Mouse (Mus musculus) liver, embryonic 14.5 days (tissue): Measurements from ENCODE around the gene Gm45808.

Experiments used
- CTCF ChIP-seq: IDR thresholded peaks from 2 replicates; pipeline ENCODE4 v1.5.1; 2016; ENCODE audit warnings: antibody characterized with exemption, low read depth, control low read depth
- EP300 ChIP-seq: IDR thresholded peaks from 2 replicates; pipeline ENCODE4 v1.6.1; 2016; ENCODE audit warnings: antibody characterized with exemption, low read depth

DNA sequence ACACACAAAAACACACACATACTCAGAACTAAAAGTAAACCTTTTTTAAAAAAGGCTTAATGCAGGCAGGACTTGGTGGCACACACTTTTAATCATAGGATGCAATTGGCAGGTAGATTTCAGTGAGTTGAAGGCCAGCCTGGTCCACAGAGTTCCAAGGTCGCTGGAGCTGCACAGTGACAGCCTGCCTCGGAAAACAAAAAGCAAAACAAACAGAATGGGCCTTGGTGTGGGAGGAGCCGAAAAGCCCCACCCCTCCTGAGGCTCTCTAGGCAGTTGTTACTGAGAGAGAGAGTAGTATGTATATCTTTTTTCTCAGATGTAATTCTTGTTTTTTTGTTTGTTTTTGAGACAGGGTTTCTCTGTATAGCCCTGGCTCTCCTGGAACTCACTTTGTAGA lies 4.7 kb upstream of the Gm45808 start:
- TF ChIP-seq CTCF (no peak), EP300 (no peak)
